Mouse (Mus musculus): ENCODE data around the gene Fn3k. TPM values are rescaled to one million over a fixed set of nuclear protein-coding genes. Genes with fewer than 3 reads are reported as not detected.

The Fn3k gene
- polyA plus RNA-seq (2012; ENCODE audit: low replicate concordance) = 2.6 and 2.9 TPM in 2 replicates

DNA sequence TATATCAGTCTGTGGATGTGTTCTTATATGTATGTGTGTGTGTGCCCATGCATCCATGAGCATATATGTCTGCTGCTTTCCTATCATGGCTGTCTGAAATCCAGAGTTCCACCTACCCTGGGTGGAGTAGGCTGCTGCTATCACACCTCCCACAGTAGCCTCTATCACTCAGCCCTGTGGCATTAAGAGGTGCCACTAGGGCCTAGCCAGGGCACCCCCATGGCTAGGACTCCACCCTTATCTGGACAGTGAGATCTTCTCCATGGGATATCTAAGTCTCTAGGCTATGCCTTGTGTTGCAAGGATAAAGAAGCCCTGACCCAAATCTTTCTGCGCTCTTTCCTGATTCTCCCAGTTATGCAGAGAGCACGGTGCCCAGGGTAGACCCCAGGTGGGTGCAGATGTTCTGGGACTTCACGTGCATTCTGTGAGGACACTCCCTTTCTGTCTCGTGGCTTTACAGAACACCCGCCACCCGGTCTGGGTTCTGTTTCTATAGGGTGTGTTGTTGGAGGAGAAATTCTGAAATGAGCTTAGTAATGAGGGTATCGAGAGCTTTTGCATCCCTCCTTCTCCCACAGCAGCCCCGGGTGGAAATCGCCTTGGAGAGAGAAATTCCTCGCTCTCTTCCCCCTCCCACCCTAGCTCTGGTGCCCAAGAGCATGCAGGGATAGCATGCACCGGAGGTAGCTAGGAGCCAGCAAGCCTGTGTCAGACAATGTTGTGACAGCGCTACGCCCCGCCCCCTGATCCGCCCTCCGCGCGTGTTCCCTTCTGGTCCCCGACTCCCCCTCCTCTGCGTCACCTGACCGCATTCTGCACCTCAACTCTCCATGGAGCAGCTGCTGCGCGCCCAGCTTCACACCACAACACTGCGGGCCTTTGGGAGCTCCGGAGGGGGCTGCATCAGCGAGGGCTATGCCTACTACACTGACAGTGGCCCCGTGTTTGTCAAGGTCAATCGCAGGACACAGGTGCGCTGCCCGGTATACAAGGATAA, at the start of gene Fn3k:
Fn3k (plus strand) TSS at position 758 of the 1,000 bp plus-strand sequence.

DNA sequence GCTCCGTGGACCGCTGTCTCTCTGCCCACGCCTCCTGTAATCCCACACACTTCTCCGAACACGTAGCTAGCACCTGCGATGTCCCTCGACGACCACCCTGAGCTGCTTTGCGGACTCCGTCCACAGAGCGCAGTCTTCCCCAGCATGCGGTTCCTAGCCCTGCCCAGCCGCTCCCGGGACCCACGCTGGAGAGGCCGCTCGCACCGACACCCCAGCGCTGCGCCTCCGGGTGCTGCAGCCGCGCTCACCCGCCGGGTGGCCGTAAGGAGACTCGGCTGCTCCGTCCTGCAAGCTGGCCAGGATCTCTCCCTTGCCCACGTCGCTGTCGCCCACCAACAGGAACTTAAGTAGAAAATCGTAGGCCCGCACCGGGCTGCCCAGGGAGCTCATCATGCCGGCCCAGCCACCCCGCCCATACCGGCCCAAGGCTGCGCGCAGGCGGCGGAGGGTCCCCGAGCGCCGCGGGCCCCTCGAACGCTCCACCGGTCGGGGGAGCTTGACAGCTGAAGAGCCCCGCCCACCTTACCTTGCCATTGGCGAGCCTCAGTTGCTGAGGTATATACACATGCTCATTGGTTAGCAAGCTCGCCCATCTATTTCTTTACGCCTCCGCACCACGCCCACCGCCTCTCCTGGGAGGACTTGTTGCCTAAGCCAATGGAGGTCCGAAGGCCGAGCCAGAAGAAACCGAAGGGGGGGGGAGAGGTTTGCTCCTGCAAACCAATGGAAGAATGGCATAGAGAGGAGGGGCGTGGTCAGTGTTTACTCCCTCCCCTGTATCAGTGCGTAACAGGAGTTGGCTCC, 46.8 kb upstream of the Fn3k start, which contains the start of gene Rab40b:
Rab40b (minus strand) TSS at position 502 of the 804 bp plus-strand sequence.

GRCm38 (mm10) chr11:121420830-121421552, 13.7 kb upstream of the Fn3k start, which contains the start of gene Fn3krp:
TSS of gene Fn3krp (plus strand) at chr11:121421401.

DNA sequence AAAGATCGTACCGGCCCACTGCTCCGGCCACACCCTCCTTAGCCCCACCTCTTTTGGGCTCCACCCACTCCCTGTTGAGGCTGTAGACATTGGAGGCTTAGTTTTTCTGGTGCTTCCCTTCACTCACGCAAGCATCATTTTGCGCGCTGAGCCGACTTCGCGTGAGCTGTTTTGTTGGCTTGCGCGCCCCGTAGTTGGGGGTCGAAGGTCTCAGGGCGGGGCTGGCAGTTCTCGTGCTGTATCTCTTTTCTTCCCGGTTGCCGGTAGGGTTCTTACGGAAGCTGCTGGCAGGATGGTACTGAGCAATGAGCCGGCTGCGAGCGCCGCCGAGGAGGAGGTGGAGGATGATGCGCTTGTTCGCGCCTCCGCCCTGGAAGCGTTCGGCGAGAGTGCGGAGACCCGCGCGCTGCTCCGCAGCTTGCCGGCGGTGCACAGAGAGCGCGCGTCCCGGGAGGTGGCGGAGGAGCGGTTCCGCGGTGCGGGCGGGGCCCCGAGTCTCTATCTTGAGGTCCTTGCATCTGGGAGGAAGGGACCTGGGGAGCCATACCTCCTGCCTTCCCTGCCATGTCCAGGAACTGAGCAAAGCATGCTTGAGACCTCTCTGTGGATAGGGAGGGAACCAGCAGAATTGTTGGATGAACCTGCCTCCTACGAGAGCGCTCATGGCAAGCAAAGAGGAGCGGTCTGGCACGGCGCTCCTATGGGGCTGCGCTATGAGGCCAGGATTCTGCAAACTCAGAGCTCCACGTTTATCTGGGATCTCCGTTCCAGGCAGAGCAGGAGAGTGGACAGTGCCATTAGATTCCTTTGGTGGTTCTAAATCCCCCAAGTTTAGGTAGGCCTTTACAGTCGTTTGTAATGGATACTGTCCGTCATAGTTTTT, 17.3 kb downstream of the Fn3k start, which contains the start of gene Tbcd:
Tbcd (plus strand) TSS at position 197 of the 883 bp plus-strand sequence.

Other genes with a start within 250 kb of the Fn3k start
- gene Hexdc, start 230.5 kb upstream of the Fn3k start, polyA plus RNA-seq (2012; ENCODE audit: low replicate concordance) = 7.4 and 12.8 TPM in 2 replicates
- 4.3 and 9.0 TPM in 2 replicates for gene Ogfod3, start 230.2 kb upstream of the Fn3k start, polyA plus RNA-seq (2012; ENCODE audit: low replicate concordance)
- gene Cybc1, start 205.6 kb upstream of the Fn3k start, polyA plus RNA-seq (2012; ENCODE audit: low replicate concordance) = 10.0 and 19.4 TPM in 2 replicates
- 6.8 and 16.3 TPM in 2 replicates for gene Narf, start 197.7 kb upstream of the Fn3k start, polyA plus RNA-seq (2012; ENCODE audit: low replicate concordance)
- 39.0 and 51.3 TPM in 2 replicates for gene Foxk2, start 174.9 kb upstream of the Fn3k start, polyA plus RNA-seq (2012; ENCODE audit: low replicate concordance)
- gene Wdr45b, start 80.5 kb upstream of the Fn3k start, polyA plus RNA-seq (2012; ENCODE audit: low replicate concordance) = 5.3 and 11.6 TPM in 2 replicates
- gene Rab40b, start 46.7 kb upstream of the Fn3k start, polyA plus RNA-seq (2012; ENCODE audit: low replicate concordance) = not detected in 2 replicates
- gene Fn3krp, start 13.5 kb upstream of the Fn3k start, polyA plus RNA-seq (2012; ENCODE audit: low replicate concordance) = 5.6 and 11.2 TPM in 2 replicates
- gene Tbcd, start 17.0 kb downstream of the Fn3k start, polyA plus RNA-seq (2012; ENCODE audit: low replicate concordance) = 2.5 and 2.9 TPM in 2 replicates
- gene Zfp750, start 84.4 kb downstream of the Fn3k start, polyA plus RNA-seq (2012; ENCODE audit: low replicate concordance) = 0.14 and 0.62 TPM in 2 replicates
- 0.57 and 1.8 TPM in 2 replicates for gene B3gntl1, start 238.2 kb downstream of the Fn3k start, polyA plus RNA-seq (2012; ENCODE audit: low replicate concordance)